Mouse (Mus musculus): ENCODE measurements around the gene Zfp335.

- TF ChIP-seq EP300 (IDR thresholded peaks at IDR 0.05; ENCODE audit: low read depth) (no peak), CTCF (IDR thresholded peaks at IDR 0.05; ENCODE audit: low read depth) (no peak)
Measured at GRCm38 (mm10) chr2:164951745-164952144, 40.2 kb upstream of the Zfp335 start.

Data from heart, postnatal 0 days (tissue).